Mouse (Mus musculus) forebrain, postnatal 0 days (tissue): ENCODE measurements around the gene Krt17. TPM values are rescaled to one million over a fixed set of nuclear protein-coding genes. Genes with fewer than 3 reads are reported as not detected.
"Not testable (repeated sequence)": the region's sequence is repeated elsewhere in the genome, so short reads cannot be mapped to it uniquely, and the experiment has no call there.

Experiments
- ATAC-seq: fragments of 200-750 bp; cut with Nextera tagmentation; 2 replicates; pipeline ENCODE4 v1.8.0; 2017; ENCODE audit warnings: mild to moderate bottlenecking, moderate library complexity
- DNase-seq: peaks from one replicate; pipeline ENCODE4 v3.0.0-alpha.2; 2015
- H3K27ac ChIP-seq: fragments of 300-500 bp; sonication (generic); 2 replicates; pipeline ENCODE4 v1.5.1; 2014; ENCODE audit warnings: low read depth, mild to moderate bottlenecking, antibody characterized with exemption, low read length, moderate library complexity, mixed read lengths
- H3K27me3 ChIP-seq: fragments of 300-500 bp; sonication (generic); 2 replicates; pipeline ENCODE4 v1.6.1; 2014; ENCODE audit warnings: mild to moderate bottlenecking, low read length, mixed read lengths; ENCODE audit not compliant: insufficient read depth
- H3K36me3 ChIP-seq: fragments of 300-500 bp; sonication (generic); 2 replicates; pipeline ENCODE4 v1.6.1; 2014; ENCODE audit warnings: mild to moderate bottlenecking, moderate library complexity; ENCODE audit not compliant: insufficient read depth
- H3K4me1 ChIP-seq: fragments of 300-500 bp; sonication (generic); 2 replicates; pipeline ENCODE4 v1.6.1; 2014; ENCODE audit warnings: antibody characterized with exemption; ENCODE audit not compliant: insufficient read depth
- H3K4me2 ChIP-seq: fragments of 300-500 bp; sonication (generic); 2 replicates; pipeline ENCODE4 v1.6.1; 2014; ENCODE audit warnings: low read depth, mild to moderate bottlenecking, moderate library complexity
- H3K4me3 ChIP-seq: fragments of 300-500 bp; sonication (generic); 2 replicates; pipeline ENCODE4 v1.5.1; 2014; ENCODE audit warnings: low read depth, low read length, mixed read lengths
- H3K9ac ChIP-seq: fragments of 300-500 bp; sonication (generic); 2 replicates; pipeline ENCODE4 v1.6.1; 2014; ENCODE audit warnings: mild to moderate bottlenecking
- H3K9me3 ChIP-seq: fragments of 300-500 bp; sonication (generic); 2 replicates; pipeline ENCODE4 v1.6.1; 2016; ENCODE audit warnings: low read length
- CTCF ChIP-seq: sonication (generic); IDR thresholded peaks from 2 replicates; pipeline ENCODE4 v1.5.1; 2016; ENCODE audit warnings: antibody characterized with exemption, control low read depth, low read depth
- WGBS: fragments of 180-500 bp; shearing (Covaris S2); extraction: QIAGEN DNeasy Blood & Tissue Kit; methylation state at CpG from one replicate; pipeline ENCODE4 v1.1.7; 2014; 5-methylcytosine and 5-hydroxymethylcytosine counted together
- polyA plus RNA-seq: library from polyadenylated mRNA; unstranded; fragments of >200 nt; fragmentation: Nextera tagmentation; extraction: Ambion mirVana; gene quantifications from 2 replicates; pipeline ENCODE4 v1.2.1, GENCODE M21; 2015
- total RNA-seq: library from RNA; depleted of rRNA; stranded (reverse); fragments of >200 nt; gene quantifications from 2 replicates; pipeline ENCODE4 v1.2.3, GENCODE M21; 2014; rRNA removed

The Krt17 gene
- 0.31 TPM in 1 of 2 replicates, not detected in the other for total RNA-seq
- 0.47 and 0.51 TPM in 2 replicates for polyA plus RNA-seq

DNA sequence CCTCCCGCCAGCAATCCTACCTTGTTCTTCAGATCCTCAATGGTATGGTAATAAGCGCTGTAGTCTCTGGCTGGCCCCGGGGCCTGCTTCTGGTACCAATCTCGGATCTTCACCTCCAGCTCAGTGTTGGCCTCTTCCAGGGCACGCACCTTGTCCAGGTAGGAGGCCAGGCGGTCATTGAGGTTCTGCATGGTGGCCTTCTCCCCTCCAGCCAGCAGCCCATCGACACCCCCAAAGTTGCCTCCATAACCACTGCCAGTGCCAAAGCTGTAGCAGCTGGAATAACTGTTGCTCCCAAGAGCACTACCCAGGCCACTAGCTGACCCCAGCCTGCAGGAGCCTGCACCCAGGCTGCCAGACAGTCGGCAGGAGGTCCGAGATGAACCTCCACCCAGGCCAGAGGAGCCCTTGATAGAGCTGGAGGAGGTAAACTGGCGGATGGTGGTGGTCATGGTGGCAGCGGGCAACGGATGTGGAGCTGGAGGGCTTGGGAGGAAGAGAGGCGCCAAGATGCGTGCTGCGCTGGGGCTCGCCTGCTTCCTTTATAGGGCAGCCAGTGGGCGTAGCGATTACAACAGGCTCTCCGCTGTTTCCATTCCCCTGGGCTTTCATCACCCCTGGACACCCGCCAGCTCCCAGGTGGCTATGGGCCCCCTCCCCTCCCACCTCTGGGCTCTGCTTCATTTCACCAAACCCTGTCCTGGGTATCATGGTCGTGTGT, at the start of gene Krt17:
Krt17 (minus strand) TSS at position 516 of the 721 bp plus-strand sequence.
- no peak within 1 kb of the TSS for H3K27ac ChIP-seq
- no peaks in the 10 kb centered on the region for H3K4me1 ChIP-seq
- TF ChIP-seq CTCF, result no peak
- H3K36me3 ChIP-seq, result no peaks in the 10 kb centered on the region
- no peak within 1 kb of the TSS for H3K9ac ChIP-seq
- H3K4me2 ChIP-seq, result no peak within 1 kb of the TSS
- no peak within 1 kb of the TSS for H3K4me3 ChIP-seq
- DNase-seq (no peak), ATAC-seq (no peak)
- no peaks in the 10 kb centered on the region for H3K27me3 ChIP-seq
- WGBS, result 71% methylated on average over 21 of the region's 21 CpGs
- H3K9me3 ChIP-seq, result no peaks in the 10 kb centered on the region

DNA sequence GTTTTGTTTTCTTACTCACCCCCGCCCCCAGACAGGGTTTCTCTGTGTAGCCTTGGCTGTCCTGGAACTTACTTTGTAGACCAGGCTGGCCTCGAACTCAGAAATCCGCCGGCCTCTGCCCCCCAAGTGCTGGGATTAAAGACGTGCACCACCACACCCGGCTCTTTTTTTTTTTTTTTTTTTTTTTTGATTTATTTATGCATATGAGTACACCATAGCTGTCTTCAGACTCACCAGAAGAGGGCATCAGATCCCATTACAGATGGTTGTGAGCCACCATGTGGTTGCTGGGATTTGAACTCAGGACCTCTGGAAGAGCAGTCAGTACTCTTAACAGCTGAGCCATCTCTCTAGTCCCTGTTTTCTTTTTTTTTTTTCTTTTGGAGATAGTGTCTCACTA, 47.8 kb upstream of the Krt17 start:
- WGBS, result 94% methylated on average over 6 of the region's 6 CpGs
- H3K9me3 ChIP-seq, H3K4me2 ChIP-seq, H3K4me3 ChIP-seq, H3K27me3 ChIP-seq, DNase-seq, H3K27ac ChIP-seq, H3K4me1 ChIP-seq, ATAC-seq, H3K9ac ChIP-seq, H3K36me3 ChIP-seq: not testable (repeated sequence)

DNA sequence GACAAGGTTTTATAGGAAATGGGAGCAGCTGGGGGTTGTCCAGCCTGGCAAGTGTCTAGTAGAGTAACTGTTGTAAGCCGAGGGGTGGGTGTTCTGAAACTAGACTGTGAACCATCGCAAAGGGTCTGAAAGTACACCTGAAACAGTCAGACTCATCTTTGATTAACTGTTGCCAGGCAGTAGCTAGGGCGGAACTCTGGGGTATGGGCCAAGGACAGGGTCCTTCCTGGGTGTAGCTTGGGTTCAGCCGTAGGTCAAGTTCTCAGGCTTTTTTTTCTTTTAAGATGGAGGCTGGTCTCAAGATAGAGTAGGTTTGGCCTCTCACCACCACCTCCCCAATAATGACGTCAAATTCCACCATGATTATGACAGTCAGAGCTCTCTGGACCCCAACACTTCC, 47.1 kb upstream of the Krt17 start:
- H3K27ac ChIP-seq, result no peak overlapping the region
- TF ChIP-seq CTCF, result no peak
- ATAC-seq (no peak), DNase-seq (no peak)
- 93% methylated on average over 5 of the region's 5 CpGs for WGBS
- H3K9ac ChIP-seq, result no peak overlapping the region
- H3K9me3 ChIP-seq, result no peaks in the 10 kb centered on the region
- no peaks in the 10 kb centered on the region for H3K36me3 ChIP-seq
- no peaks in the 10 kb centered on the region for H3K4me1 ChIP-seq
- no peak overlapping the region for H3K4me2 ChIP-seq
- H3K27me3 ChIP-seq, result no peaks in the 10 kb centered on the region
- H3K4me3 ChIP-seq, result no peak overlapping the region

DNA sequence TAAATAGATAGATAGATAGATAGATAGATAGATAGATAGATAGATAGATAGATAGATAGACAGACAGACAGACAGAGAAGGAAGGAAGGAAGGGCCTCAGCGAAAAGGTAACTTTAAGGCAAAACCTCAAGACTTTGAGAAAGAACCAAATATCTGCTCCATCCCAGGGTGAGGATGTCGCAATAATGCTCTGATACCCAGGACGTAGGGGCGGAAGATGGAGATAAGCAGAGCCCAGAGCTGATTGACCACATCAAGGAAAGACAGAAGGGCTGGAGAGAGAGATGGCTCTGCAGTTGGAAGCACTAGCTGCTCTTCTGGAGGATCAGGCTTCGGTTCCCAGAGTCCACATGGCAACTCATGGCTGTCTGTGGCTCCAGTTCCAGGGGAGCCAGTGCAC, 40.5 kb upstream of the Krt17 start:
- DNase-seq (no peak), ATAC-seq (no peak)
- 94% methylated on average over 5 of the region's 5 CpGs for WGBS
- Histone ChIP-seq H3K4me3 (no peak overlapping the region), H3K9me3 (no peaks in the 10 kb centered on the region), H3K36me3 (no peaks in the 10 kb centered on the region), H3K4me1 (no peaks in the 10 kb centered on the region), H3K4me2 (no peak overlapping the region), H3K27me3 (no peaks in the 10 kb centered on the region), H3K9ac (no peak overlapping the region), H3K27ac (no peak overlapping the region)
- TF ChIP-seq CTCF, result no peak

DNA sequence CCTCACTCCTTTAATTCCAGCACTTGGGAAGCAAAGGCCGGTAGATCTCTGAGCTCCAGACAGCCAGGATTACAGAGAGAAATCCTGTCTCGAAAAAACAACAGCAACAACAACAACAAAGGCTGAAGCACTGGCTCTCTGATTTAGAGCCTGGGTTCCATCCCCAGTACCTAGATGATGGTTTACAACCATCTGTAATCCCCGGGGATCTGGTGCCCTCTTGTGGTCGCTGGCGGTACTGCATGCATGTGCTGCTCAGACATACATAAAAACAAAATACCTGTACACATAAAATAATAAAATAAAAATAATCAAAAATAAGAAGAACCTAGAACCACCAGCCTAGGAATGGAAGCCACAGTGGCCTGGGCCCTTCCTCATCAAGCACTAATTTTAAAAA, 39.5 kb upstream of the Krt17 start:
- no peak for ATAC-seq
- TF ChIP-seq CTCF, result peak; percentile 93
- Histone ChIP-seq H3K27me3 (no peaks in the 10 kb centered on the region), H3K9ac (no peak overlapping the region), H3K9me3 (no peaks in the 10 kb centered on the region), H3K4me1 (no peaks in the 10 kb centered on the region), H3K4me2 (no peak overlapping the region), H3K27ac (no peak overlapping the region), H3K36me3 (no peaks in the 10 kb centered on the region), H3K4me3 (no peak overlapping the region)
- WGBS, result 16% methylated on average over 5 of the region's 5 CpGs
- peak; percentile 77 for DNase-seq

DNA sequence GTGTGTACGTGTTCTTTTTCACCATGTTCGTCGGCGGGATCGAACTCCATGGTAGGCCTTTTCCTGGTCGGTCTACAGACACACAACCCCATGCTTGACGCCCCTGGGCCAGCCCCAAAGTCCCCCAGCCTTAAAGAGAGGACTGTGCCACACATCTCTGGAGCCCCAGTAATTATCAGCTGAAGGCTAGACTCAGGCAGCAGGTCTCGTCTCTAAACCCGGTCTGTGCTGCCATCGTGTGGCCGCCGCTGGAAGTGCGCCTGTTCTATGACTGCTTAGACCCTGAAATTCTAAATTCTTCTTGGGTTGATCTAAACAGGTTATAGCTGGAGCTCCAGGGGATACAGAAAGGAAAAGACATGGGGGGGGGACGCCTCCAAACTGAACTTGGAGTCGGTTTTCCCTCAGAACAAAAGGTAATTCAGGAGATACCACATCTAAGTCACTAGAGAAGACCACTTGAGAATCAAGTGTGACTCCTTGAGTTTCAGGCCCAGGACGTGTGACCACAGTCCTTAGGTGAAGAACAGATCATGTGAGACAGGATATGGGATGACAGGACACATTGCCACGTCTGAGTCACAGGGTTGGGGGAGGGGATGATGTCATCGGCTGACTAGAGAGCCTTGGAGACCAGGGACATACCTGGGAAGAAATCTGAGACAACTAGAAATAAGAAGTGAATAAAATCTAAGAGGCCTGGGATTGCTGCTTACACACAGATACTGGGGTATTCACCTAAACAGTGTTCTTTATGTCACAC, 37.6 kb upstream of the Krt17 start:
- Histone ChIP-seq H3K4me1 (no peaks in the 10 kb centered on the region), H3K9me3 (no peaks in the 10 kb centered on the region), H3K27ac (no peak overlapping the region), H3K36me3 (no peaks in the 10 kb centered on the region), H3K4me3 (no peak overlapping the region), H3K4me2 (peak overlapping the region; percentile 37), H3K27me3 (no peaks in the 10 kb centered on the region), H3K9ac (0 out of 2 replicates have a peak overlapping the region, but pooled peaks have one; percentile 15)
- peak; percentile 74 for ATAC-seq
- TF ChIP-seq CTCF, result peak; percentile 94
- DNase-seq, result peak; percentile 84
- 23% methylated on average over 18 of the region's 18 CpGs for WGBS

DNA sequence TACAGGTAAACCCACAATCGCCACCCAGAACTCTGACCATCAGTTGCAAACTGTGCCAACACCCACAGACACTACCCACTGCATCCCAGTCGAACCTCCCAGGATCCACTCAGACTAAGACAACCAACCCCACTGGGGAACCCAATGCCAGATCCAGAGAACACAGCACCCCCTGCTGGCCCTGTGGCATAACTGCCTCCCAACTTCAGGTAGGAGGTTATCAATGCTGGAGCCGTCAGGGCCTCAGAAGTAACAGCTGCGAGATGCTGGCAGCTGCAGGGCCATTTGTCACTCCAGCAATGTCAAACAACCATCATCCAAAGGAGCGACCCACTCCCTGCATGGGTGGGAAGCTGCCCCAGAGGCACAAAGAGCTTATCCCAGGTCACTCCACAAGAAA, 37.0 kb upstream of the Krt17 start:
- Histone ChIP-seq H3K4me1 (no peaks in the 10 kb centered on the region), H3K27ac (no peak overlapping the region), H3K36me3 (no peaks in the 10 kb centered on the region), H3K9ac (0 out of 2 replicates have a peak overlapping the region, but pooled peaks have one; percentile 15), H3K4me2 (peak overlapping the region; percentile 37; the same call in 1 of the 2 replicates), H3K27me3 (no peaks in the 10 kb centered on the region), H3K9me3 (no peaks in the 10 kb centered on the region), H3K4me3 (no peak overlapping the region)
- ATAC-seq (0 out of 2 replicates have a peak, but pooled peaks have one; percentile 12), DNase-seq (no peak)
- WGBS, result 41% methylated on average over 5 of the region's 5 CpGs
- TF ChIP-seq CTCF, result peak; percentile 68
